ENCODE assay signal across 24 mouse cellular contexts in the genomic region with DNA sequence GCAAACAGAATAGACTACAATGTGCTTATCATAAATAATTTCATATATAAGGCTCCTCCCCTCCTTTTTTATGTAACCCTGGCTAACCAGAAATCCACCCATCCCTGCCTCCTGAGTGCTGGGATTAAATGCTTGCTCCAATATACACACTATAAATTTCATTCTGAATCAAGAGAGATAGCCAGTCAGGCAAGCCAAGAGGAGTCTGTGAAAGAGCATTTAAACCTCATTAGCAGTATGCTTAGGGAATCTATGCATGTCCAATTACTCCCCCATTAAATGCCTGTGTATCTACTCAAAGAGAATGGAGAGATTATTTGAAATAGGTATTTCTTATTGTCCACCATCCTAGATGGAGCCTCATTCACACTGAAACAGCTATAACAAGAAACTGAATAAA.
"Had no signal": no experiment of that assay in that cellular context is flagged by ENCODE, and none has a peak within 500 bp of the region (broad histone marks: within the 10 kb centered on the region; RNA-seq: fewer than 3 reads in every experiment).

No protein-coding gene starts in this region.

- H3K36me3 ChIP-seq: heart, embryonic 13.5 days; heart, embryonic 15.5 days; hindbrain, embryonic 15.5 days; kidney, embryonic 15.5 days; limb, embryonic 13.5 days; limb, embryonic 15.5 days had no signal

- H3K9ac ChIP-seq: forebrain, postnatal 0 days; heart, embryonic 13.5 days; heart, embryonic 15.5 days; hindbrain, embryonic 15.5 days; kidney, embryonic 15.5 days; limb, embryonic 13.5 days; limb, embryonic 15.5 days had no signal

- H3K9me3 ChIP-seq: heart, embryonic 13.5 days; heart, embryonic 15.5 days; hindbrain, embryonic 15.5 days; kidney, embryonic 15.5 days; limb, embryonic 13.5 days; limb, embryonic 15.5 days had no signal

- H3K27ac ChIP-seq: heart, embryonic 13.5 days; heart, embryonic 15.5 days; hindbrain, embryonic 15.5 days; hindbrain, postnatal 0 days; kidney, embryonic 15.5 days; kidney, postnatal 0 days; limb, embryonic 13.5 days; limb, embryonic 15.5 days had no signal

- H3K4me1 ChIP-seq: hindbrain, embryonic 15.5 days; limb, embryonic 13.5 days; limb, embryonic 15.5 days had no signal

- DNase-seq: forebrain, postnatal 0 days; gastrocnemius, postnatal 14 days; gastrocnemius, postnatal 36 days; heart, adult 18-20 months; heart, postnatal 14 days; heart, postnatal 36 days; kidney, adult 11 months; kidney, adult 2 months; kidney, adult 9 months; kidney, postnatal 14 days; kidney, postnatal 36 days; layer of hippocampus, adult 9-11 months; layer of hippocampus, postnatal 36 days; left cerebral cortex, postnatal 4 days had no signal

- H3K4me2 ChIP-seq: heart, embryonic 11.5 days; heart, embryonic 13.5 days; heart, embryonic 15.5 days; hindbrain, embryonic 15.5 days; kidney, embryonic 15.5 days; limb, embryonic 13.5 days; limb, embryonic 15.5 days had no signal

- H3K4me3 ChIP-seq: heart, embryonic 13.5 days; heart, embryonic 15.5 days; hindbrain, embryonic 15.5 days; kidney, embryonic 15.5 days; limb, embryonic 13.5 days; limb, embryonic 15.5 days had no signal

- ATAC-seq: forebrain, postnatal 0 days; hindbrain, postnatal 0 days; intestine, embryonic 16.5 days had no signal

- H3K27me3 ChIP-seq: heart, embryonic 13.5 days; heart, embryonic 15.5 days; hindbrain, embryonic 15.5 days; kidney, embryonic 15.5 days; limb, embryonic 13.5 days; limb, embryonic 15.5 days had no signal
